Mouse (Mus musculus) liver, adult 2 months (tissue): ENCODE measurements around the gene Pold2.

Experiments
- CTCF ChIP-seq: fragments of 200-500 bp; IDR thresholded peaks from 2 replicates; pipeline ENCODE4 v1.5.1; 2011; ENCODE audit warnings: low read depth, low read length, control low read depth
- POLR2A ChIP-seq: fragments of 200-500 bp; IDR thresholded peaks from 2 replicates; pipeline ENCODE4 v1.6.1; 2011; ENCODE audit warnings: low read length, control low read depth; ENCODE audit not compliant: insufficient read depth; ENCODE audit errors: extremely low read depth

- TF ChIP-seq POLR2A (no peak), CTCF (peak; percentile 82)
Measured at GRCm38 (mm10) chr11:5912635-5913034, 34.5 kb upstream of the Pold2 start.
